Mouse (Mus musculus) hindbrain, embryonic 11.5 days (tissue): ENCODE data around the gene Pigq. TPM values are rescaled to one million over a fixed set of nuclear protein-coding genes. Genes with fewer than 3 reads are reported as not detected.
A peak's percentile ranks its signal among the peaks of the same experiment; 100 is the strongest.

ENCODE experiments used
- ATAC-seq: fragments of 200-750 bp; cut with Nextera tagmentation; 2 replicates; pipeline ENCODE4 v1.8.0; 2017; ENCODE audit warnings: mild to moderate bottlenecking, moderate TSS enrichment, moderate library complexity; ENCODE audit not compliant: low FRiP score
- DNase-seq: peaks from one replicate; pipeline ENCODE4 v3.0.0-alpha.2; 2015; ENCODE audit warnings: low spot score
- H3K27ac ChIP-seq: fragments of 300-500 bp; sonication (generic); 2 replicates; pipeline ENCODE4 v1.5.1; 2014; ENCODE audit warnings: mild to moderate bottlenecking, low read depth, low read length
- H3K27me3 ChIP-seq: fragments of 300-500 bp; sonication (generic); 2 replicates; pipeline ENCODE4 v1.6.1; 2014; ENCODE audit warnings: mild to moderate bottlenecking, low read length, moderate library complexity, mixed read lengths; ENCODE audit not compliant: control insufficient read depth, insufficient read depth
- H3K36me3 ChIP-seq: fragments of 300-500 bp; sonication (generic); 2 replicates; pipeline ENCODE4 v1.6.1; 2014; ENCODE audit warnings: mild to moderate bottlenecking, low read length, moderate library complexity, mixed read lengths; ENCODE audit not compliant: control insufficient read depth, insufficient read depth
- H3K4me1 ChIP-seq: fragments of 300-500 bp; sonication (generic); replicated peaks from 2 replicates; pipeline ENCODE4 v1.6.1; 2014; ENCODE audit warnings: low read length, mixed read lengths; ENCODE audit not compliant: control insufficient read depth, insufficient read depth
- H3K4me2 ChIP-seq: fragments of 300-500 bp; sonication (generic); replicated peaks from 2 replicates; pipeline ENCODE4 v1.6.1; 2014; ENCODE audit warnings: mild to moderate bottlenecking, low read depth, low read length
- H3K4me3 ChIP-seq: fragments of 300-500 bp; sonication (generic); 2 replicates; pipeline ENCODE4 v1.5.1; 2014; ENCODE audit warnings: low read depth, low read length
- H3K9ac ChIP-seq: fragments of 300-500 bp; sonication (generic); 2 replicates; pipeline ENCODE4 v1.6.1; 2014; ENCODE audit warnings: low read depth, low read length
- H3K9me3 ChIP-seq: fragments of 300-500 bp; sonication (generic); 2 replicates; pipeline ENCODE4 v1.6.1; 2016; ENCODE audit warnings: low read length; ENCODE audit not compliant: control insufficient read depth
- WGBS: fragments of 180-500 bp; shearing (Covaris S2); extraction: QIAGEN DNeasy Blood & Tissue Kit; methylation state at CpG from one replicate; pipeline ENCODE4 v1.1.7; 2014; 5-methylcytosine and 5-hydroxymethylcytosine counted together
- polyA plus RNA-seq: library from polyadenylated mRNA; unstranded; fragments of >200 nt; fragmentation: Nextera tagmentation; extraction: Ambion mirVana; gene quantifications from 2 replicates; pipeline ENCODE4 v1.2.1, GENCODE M21; 2014

The Pigq gene
- polyA plus RNA-seq, 1 experiment from 2014 or later = 47.4 TPM

GRCm38 (mm10) chr17:25946349-25946748 is 1.6 kb upstream of the Pigq start:
- Histone ChIP-seq H3K4me2 (no peak overlapping the region), H3K4me3 (no peak overlapping the region), H3K9me3 (no peaks in the 10 kb centered on the region), H3K27ac (no peak overlapping the region), H3K4me1 (0 out of 2 replicates have a peak, but pooled peaks cover 2% of the 10 kb centered on the region), H3K36me3 (no peaks in the 10 kb centered on the region), H3K9ac (no peak overlapping the region), H3K27me3 (peaks cover 15% of the 10 kb centered on the region)
- DNase-seq (no peak), ATAC-seq (no peak)
- 84% methylated on average over 7 of the region's 7 CpGs for whole genome bisulfite sequencing

DNA sequence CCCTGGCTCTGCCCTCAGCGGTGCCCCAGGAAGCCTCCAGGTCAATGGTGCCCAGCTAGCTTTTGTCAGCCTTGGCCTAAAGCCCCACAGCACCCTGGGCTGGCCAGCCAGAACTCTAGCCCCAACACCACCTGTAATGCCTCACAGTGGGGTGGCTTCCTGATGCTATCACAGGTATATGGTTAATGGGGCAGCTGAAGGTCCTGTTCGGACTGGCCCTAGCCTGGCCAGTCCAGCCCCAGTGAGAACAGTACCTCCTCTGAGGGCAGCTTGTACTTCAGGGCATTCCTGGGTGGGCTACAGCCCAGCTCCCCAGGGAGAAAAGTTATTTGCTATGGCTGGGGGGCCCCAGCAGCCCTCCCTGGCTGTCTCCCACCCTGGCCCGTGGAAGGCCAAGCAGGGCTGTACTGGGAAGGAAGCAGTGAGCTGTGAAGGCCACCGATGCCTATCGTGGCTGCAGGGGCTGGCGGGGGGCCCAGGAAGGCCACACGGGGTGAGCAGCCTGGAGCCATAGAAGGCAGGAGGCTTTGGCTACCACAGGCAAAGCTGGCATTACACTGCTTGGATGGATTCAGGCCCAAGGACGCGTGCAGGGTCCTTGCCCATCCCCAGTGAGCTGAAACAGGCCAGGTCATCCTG is 900 bp upstream of the Pigq start:
- H3K9ac ChIP-seq = no peak overlapping the region
- ATAC-seq = no peak

DNA sequence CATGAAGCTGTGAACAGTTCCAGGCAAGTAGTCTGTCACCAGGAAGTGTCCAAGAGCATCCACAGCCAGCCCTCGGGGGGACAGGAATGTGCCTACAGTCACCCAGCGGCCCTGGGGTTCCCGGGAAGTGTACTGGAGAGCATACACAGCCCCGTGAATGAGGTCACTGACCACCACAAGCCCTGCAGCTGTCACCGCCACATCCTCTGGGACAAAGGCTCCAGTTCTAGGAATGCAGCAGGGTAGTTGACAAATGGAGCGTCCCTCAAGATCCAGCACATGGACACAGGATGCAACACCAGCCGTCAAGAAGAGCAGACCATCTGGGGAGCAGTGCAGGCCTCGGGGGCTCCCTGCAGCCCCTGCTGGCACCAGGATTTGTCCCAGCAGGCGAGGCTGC is 967 bp downstream of the Pigq start:
- ATAC-seq = no peak
- peaks cover 4% of the 10 kb centered on the region for H3K4me1 ChIP-seq
- H3K27ac ChIP-seq = no peak overlapping the region
- no peak overlapping the region for H3K4me2 ChIP-seq
- H3K27me3 ChIP-seq = no peaks in the 10 kb centered on the region
- no peak overlapping the region for H3K9ac ChIP-seq
- WGBS = 78% methylated on average over 9 of the region's 9 CpGs
- no peak overlapping the region for H3K4me3 ChIP-seq
- no peaks in the 10 kb centered on the region for H3K36me3 ChIP-seq
- no peaks in the 10 kb centered on the region for H3K9me3 ChIP-seq
- DNase-seq = no peak

More for the DNA sequence above, 900 bp upstream of the Pigq start:
- no peak overlapping the region for H3K4me2 ChIP-seq
- H3K36me3 ChIP-seq = no peaks in the 10 kb centered on the region
- H3K27ac ChIP-seq = no peak overlapping the region
- H3K4me1 ChIP-seq = peaks cover 2% of the 10 kb centered on the region
- no peaks in the 10 kb centered on the region for H3K9me3 ChIP-seq
- WGBS = 62% methylated on average over 9 of the region's 9 CpGs
- H3K4me3 ChIP-seq = no peak overlapping the region
- DNase-seq = no peak
- H3K27me3 ChIP-seq = peaks cover 8% of the 10 kb centered on the region

DNA sequence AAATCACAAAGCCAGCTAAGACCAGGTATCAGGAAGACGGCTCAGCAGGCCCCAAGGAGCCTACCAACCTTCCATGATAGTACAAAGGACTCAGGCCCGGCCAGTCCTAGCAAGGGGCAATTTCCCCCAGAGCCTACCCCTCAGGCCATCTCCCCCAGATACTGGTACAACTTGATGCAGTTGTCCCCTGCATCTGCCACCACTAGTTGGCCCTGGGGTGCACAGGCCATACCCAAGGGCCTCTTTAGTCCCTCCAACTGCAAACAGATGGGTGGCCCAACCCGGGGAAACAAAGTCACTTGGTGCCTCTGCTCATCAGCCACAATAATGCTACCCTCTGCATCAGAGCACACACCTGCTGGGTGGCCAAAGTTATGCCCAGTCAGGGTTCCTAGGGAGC is 1.5 kb downstream of the Pigq start:
- WGBS = 87% methylated on average over 3 of the region's 3 CpGs

DNA sequence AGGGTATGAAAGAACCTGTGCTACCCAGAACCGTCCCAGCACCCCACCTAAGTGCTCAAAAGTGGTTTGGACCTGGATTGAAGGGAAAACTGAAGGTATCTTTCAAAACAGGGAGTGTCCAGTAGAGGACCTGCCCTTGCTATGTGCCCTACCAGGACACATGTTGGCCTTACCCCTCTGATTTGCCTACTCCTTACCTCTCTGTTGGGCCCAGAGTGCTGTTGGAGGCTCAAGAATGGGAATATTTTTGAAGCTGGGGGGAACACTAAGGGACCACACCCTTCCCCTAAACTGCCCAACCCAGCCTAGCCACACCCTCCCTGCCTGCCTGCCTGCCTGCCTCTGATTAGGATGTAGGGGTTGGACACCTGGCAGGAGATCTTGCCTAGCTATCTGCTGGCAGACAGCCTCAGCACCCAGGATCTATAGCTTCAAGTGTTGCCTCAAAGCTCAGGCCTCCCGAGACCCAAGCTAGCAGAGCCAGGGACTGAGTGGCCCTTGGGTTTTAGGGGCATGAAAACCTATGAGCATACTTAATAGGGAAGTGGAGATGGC is 2.1 kb downstream of the Pigq start:
- H3K9ac ChIP-seq = no peak overlapping the region

More for the DNA sequence above, 1.5 kb downstream of the Pigq start:
- Histone ChIP-seq H3K4me1 (peaks cover 4% of the 10 kb centered on the region), H3K4me3 (no peak overlapping the region), H3K36me3 (no peaks in the 10 kb centered on the region), H3K9me3 (no peaks in the 10 kb centered on the region), H3K9ac (no peak overlapping the region), H3K27me3 (no peaks in the 10 kb centered on the region), H3K4me2 (no peak overlapping the region), H3K27ac (no peak overlapping the region; the same call in 1 of the 2 replicates)
- ATAC-seq (no peak), DNase-seq (no peak)

GRCm38 (mm10) chr17:25941511-25942241 is 3.1 kb downstream of the Pigq start:
- ATAC-seq (peak; percentile 66), DNase-seq (peak; percentile 83)
- no peaks in the 10 kb centered on the region for H3K9me3 ChIP-seq
- peaks cover 4% of the 10 kb centered on the region for H3K4me1 ChIP-seq
- H3K36me3 ChIP-seq = 0 out of 2 replicates have a peak, but pooled peaks cover 1% of the 10 kb centered on the region
- H3K4me3 ChIP-seq = peak overlapping the region; percentile 76
- peak overlapping the region; percentile 95 for H3K9ac ChIP-seq
- H3K27ac ChIP-seq = peak overlapping the region; percentile 75
- no peaks in the 10 kb centered on the region for H3K27me3 ChIP-seq
- peak overlapping the region; percentile 72 for H3K4me2 ChIP-seq
- WGBS = 3% methylated on average over 54 of the region's 54 CpGs

More for the DNA sequence above, 2.1 kb downstream of the Pigq start:
- ATAC-seq (no peak), DNase-seq (no peak)
- no peaks in the 10 kb centered on the region for H3K27me3 ChIP-seq
- no peak overlapping the region for H3K4me2 ChIP-seq
- peak overlapping the region; percentile 13; the same call in 1 of the 2 replicates for H3K4me3 ChIP-seq
- 83% methylated on average over 2 of the region's 2 CpGs for WGBS
- H3K27ac ChIP-seq = no peak overlapping the region; the same call in 1 of the 2 replicates
- H3K4me1 ChIP-seq = peaks cover 4% of the 10 kb centered on the region
- no peaks in the 10 kb centered on the region for H3K36me3 ChIP-seq
- H3K9me3 ChIP-seq = no peaks in the 10 kb centered on the region

DNA sequence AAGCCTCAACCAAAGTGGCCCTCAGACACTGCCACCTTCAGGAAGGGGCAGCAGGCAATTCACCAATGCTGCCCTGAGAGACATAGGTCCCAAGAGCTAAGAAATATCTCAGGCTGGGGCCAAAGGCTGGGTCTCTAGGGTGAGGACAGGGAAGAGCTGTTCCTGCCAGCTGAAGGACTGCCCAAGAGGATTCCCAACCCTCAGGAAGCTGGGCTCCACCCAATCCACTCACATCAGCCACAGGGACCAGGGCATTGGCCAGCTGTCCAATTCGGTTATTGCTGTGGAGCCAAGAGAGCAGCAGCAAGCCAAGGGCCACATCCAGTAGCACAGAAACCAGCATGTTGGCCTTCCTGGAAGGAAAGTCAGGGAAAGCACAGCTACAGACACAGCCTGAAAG is 10.2 kb downstream of the Pigq start:
- Histone ChIP-seq H3K4me1 (no peaks in the 10 kb centered on the region), H3K9ac (no peak overlapping the region), H3K4me2 (no peak overlapping the region), H3K36me3 (peaks cover 8% of the 10 kb centered on the region; the same call in 1 of the 2 replicates), H3K27ac (no peak overlapping the region), H3K4me3 (no peak overlapping the region), H3K27me3 (no peaks in the 10 kb centered on the region), H3K9me3 (no peaks in the 10 kb centered on the region)
- DNase-seq (no peak), ATAC-seq (no peak)
- 78% methylated on average over 1 of the region's 1 CpGs for WGBS

DNA sequence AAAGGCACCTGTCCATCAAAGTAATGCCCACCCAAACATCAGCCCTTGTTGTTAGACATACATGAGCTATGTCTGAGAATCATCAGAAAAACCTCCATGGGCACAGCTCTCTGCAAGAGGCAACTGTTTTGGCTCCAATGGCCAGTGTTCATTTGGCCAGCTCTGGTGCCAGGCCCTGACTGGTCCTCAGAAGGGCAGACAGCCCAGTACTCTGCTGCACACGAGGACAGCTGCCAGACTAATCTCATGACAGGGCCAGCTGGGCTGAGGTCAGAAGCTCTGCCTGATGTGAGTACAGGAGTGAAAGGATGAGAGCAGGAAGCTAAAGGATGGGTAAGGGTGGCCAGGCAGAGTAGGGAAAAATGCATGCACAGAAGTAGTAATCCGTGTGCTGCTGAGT is 19.4 kb downstream of the Pigq start:
- DNase-seq (no peak), ATAC-seq (no peak)
- Histone ChIP-seq H3K4me2 (no peak overlapping the region), H3K4me3 (no peak overlapping the region), H3K27ac (no peak overlapping the region), H3K9ac (no peak overlapping the region), H3K27me3 (no peaks in the 10 kb centered on the region), H3K9me3 (no peaks in the 10 kb centered on the region), H3K4me1 (0 out of 2 replicates have a peak, but pooled peaks cover 2% of the 10 kb centered on the region), H3K36me3 (0 out of 2 replicates have a peak, but pooled peaks cover 2% of the 10 kb centered on the region)
- 82% methylated on average over 2 of the region's 2 CpGs for WGBS
